Mouse (Mus musculus) lung, adult 2 months (tissue): ENCODE measurements around the gene Shld1.

Source experiments
- CTCF ChIP-seq: fragments of 200-500 bp; IDR thresholded peaks from 2 replicates; pipeline ENCODE4 v1.5.1; 2011; ENCODE audit warnings: mild to moderate bottlenecking, low read length, control low read depth; ENCODE audit not compliant: insufficient read depth
- POLR2A ChIP-seq: fragments of 200-500 bp; IDR thresholded peaks from 2 replicates; pipeline ENCODE4 v1.6.1; 2011; ENCODE audit warnings: low read depth, mild to moderate bottlenecking, control low read depth, low read length, borderline replicate concordance; ENCODE audit errors: extremely low read depth

GRCm38 (mm10) chr2:132639337-132639736 is 47.4 kb upstream of the Shld1 start:
- TF ChIP-seq CTCF (no peak), POLR2A (no peak)
